Mouse (Mus musculus) testis, adult 2 months (tissue): ENCODE results near the gene Cacna2d4.

Experiments
- CTCF ChIP-seq: fragments of 200-500 bp; IDR thresholded peaks from 2 replicates; pipeline ENCODE4 v1.5.1; 2012; ENCODE audit warnings: low read depth, mild to moderate bottlenecking, inconsistent platforms, low read length, moderate library complexity; ENCODE audit not compliant: control insufficient read depth, insufficient read depth, insufficient replicate concordance
- POLR2A ChIP-seq: fragments of 200-500 bp; IDR thresholded peaks from 2 replicates; pipeline ENCODE4 v1.6.1; 2012; ENCODE audit warnings: low read depth, mild to moderate bottlenecking, inconsistent platforms, low read length, moderate library complexity; ENCODE audit not compliant: control insufficient read depth

DNA sequence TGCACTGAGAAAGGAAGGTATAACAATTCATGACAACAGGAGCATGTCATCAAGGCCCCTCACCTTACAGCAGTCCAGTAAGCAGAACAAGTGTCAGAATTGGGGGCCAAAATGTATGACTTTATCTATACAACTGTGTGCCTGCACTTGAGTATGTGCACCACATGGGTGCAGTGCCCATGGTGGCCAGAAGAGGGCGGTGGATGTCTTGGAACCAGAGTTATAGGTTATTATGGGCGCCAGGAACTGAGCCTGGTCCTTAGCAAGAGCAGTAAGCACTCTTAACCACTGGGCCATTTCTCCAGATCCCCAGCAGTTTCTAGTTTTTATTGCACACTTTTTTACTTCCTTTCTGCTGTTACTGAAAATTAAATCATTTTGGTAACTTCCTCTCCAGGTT is 9.8 kb downstream of the Cacna2d4 start:
- TF ChIP-seq CTCF (peak; percentile 82; the same call in 1 of the 2 replicates), POLR2A (no peak)
